Mouse (Mus musculus) liver, embryonic 14.5 days (tissue): Measurements from ENCODE around the gene Stum. TPM values are rescaled to one million over a fixed set of nuclear protein-coding genes. Genes with fewer than 3 reads are reported as not detected.
A peak's percentile ranks its signal among the peaks of the same experiment; 100 is the strongest.
"Not testable (repeated sequence)": the region's sequence is repeated elsewhere in the genome, so short reads cannot be mapped to it uniquely, and the experiment has no call there.

Experiments
- ATAC-seq: fragments of 200-750 bp; cut with Nextera tagmentation; 2 replicates; pipeline ENCODE4 v1.8.0; 2017; ENCODE audit warnings: moderate number of reproducible peaks, mild to moderate bottlenecking, moderate library complexity; ENCODE audit not compliant: insufficient read depth
- DNase-seq, 3 experiments: peaks; one replicate each; pipeline ENCODE4 v3.0.0-alpha.2; 2012 to 2013; ENCODE audit warnings: low read depth in 3 of 3, low spot score in 3 of 3
- H3K27ac ChIP-seq: fragments of 300-500 bp; sonication (generic); 2 replicates; pipeline ENCODE4 v1.5.1; 2014; ENCODE audit warnings: moderate library complexity, mild to moderate bottlenecking, control low read depth, inconsistent platforms
- H3K27me3 ChIP-seq: fragments of 300-500 bp; sonication (generic); 2 replicates; pipeline ENCODE4 v1.6.1; 2014; ENCODE audit warnings: mild to moderate bottlenecking, low read length, moderate library complexity; ENCODE audit not compliant: control insufficient read depth, insufficient read depth
- H3K36me3 ChIP-seq: fragments of 300-500 bp; sonication (generic); replicated peaks from 2 replicates; pipeline ENCODE4 v1.6.1; 2014; ENCODE audit warnings: low read depth; ENCODE audit not compliant: control insufficient read depth, insufficient read depth
- H3K4me1 ChIP-seq, 2 experiments: fragments of 200-500 bp in 1 of 2; fragments of 300-500 bp in 1 of 2; sonication (generic) in 1 of 2; replicated peaks; 2 replicates each; pipeline ENCODE4 v1.6.1; 2012 to 2014; ENCODE audit warnings: antibody characterized with exemption in 1 of 2, inconsistent platforms in 1 of 2, low read length in 1 of 2; ENCODE audit not compliant: control insufficient read depth in 2 of 2, insufficient read depth in 2 of 2
- H3K4me2 ChIP-seq: fragments of 300-500 bp; sonication (generic); 2 replicates; pipeline ENCODE4 v1.6.1; 2014; ENCODE audit warnings: low read depth, mild to moderate bottlenecking, control low read depth, moderate library complexity
- H3K4me3 ChIP-seq, 2 experiments: fragments of 200-500 bp in 1 of 2; fragments of 300-500 bp in 1 of 2; sonication (generic) in 1 of 2; 2 replicates each; pipeline ENCODE4 v1.5.1; 2012 to 2014; ENCODE audit warnings: low read depth in 2 of 2, low read length in 2 of 2, mild to moderate bottlenecking in 2 of 2, control low read depth in 1 of 2, inconsistent platforms in 1 of 2, moderate library complexity in 1 of 2; ENCODE audit not compliant: insufficient read depth in 1 of 2
- H3K9ac ChIP-seq: fragments of 300-500 bp; sonication (generic); replicated peaks from 2 replicates; pipeline ENCODE4 v1.6.1; 2014; ENCODE audit warnings: mild to moderate bottlenecking, control low read depth, moderate library complexity
- H3K9me3 ChIP-seq: fragments of 300-500 bp; sonication (generic); 2 replicates; pipeline ENCODE4 v1.6.1; 2016; ENCODE audit warnings: low read length, mixed read lengths; ENCODE audit not compliant: control insufficient read depth
- CTCF ChIP-seq: IDR thresholded peaks from 2 replicates; pipeline ENCODE4 v1.5.1; 2016; ENCODE audit warnings: antibody characterized with exemption, low read depth, control low read depth
- EP300 ChIP-seq: IDR thresholded peaks from 2 replicates; pipeline ENCODE4 v1.6.1; 2016; ENCODE audit warnings: antibody characterized with exemption, low read depth
- WGBS: fragments of 180-500 bp; shearing (Covaris S2); extraction: QIAGEN DNeasy Blood & Tissue Kit; methylation state at CpG from one replicate; pipeline ENCODE4 v1.1.7; 2014; ENCODE audit not compliant: insufficient replicate concordance; 5-methylcytosine and 5-hydroxymethylcytosine counted together
- polyA plus RNA-seq, 2 experiments: library from polyadenylated mRNA; depleted of rRNA in 1 of 2; stranded (reverse) in 1 of 2; unstranded in 1 of 2; fragments of >200 nt; fragmentation: Nextera tagmentation in 1 of 2; extraction: Ambion mirVana in 1 of 2; gene quantifications; 2 replicates each; pipeline versions ENCODE4 v1.2.1 to v1.2.3; 2012 to 2014

The Stum gene
- polyA plus RNA-seq, 2 experiments, result 0.04 TPM; not detected in 1

- no peak overlapping the region for H3K27ac ChIP-seq
- WGBS, result 48% methylated on average over 10 of the region's 10 CpGs
These were observed 92.3 kb downstream of the Stum start for GRCm38 (mm10) chr1:180390746-180391574.

GRCm38 (mm10) chr1:180390321-180390731 is 93.0 kb downstream of the Stum start:
- TF ChIP-seq EP300 (no peak), CTCF (no peak)
- no peak for ATAC-seq
- Histone ChIP-seq H3K27me3 (no peaks in the 10 kb centered on the region), H3K4me3 (no peak overlapping the region), H3K27ac (no peak overlapping the region), H3K4me1 (peaks cover 3 to 22% of the 10 kb centered on the region in 2 experiments; a peak in 3 of 4 replicates), H3K36me3 (no peaks in the 10 kb centered on the region), H3K9me3 (no peaks in the 10 kb centered on the region), H3K4me2 (no peak overlapping the region), H3K9ac (no peak overlapping the region)
- DNase-seq, result no peak
- WGBS, result 46% methylated on average over 3 of the region's 3 CpGs

More at GRCm38 (mm10) chr1:180390746-180391574, 92.3 kb downstream of the Stum start:
- no peak for TF ChIP-seq CTCF
- TF ChIP-seq EP300, result no peak
- H3K4me2 ChIP-seq, result no peak overlapping the region
- H3K4me3 ChIP-seq, result no peak overlapping the region
- no peaks in the 10 kb centered on the region for H3K36me3 ChIP-seq
- no peaks in the 10 kb centered on the region for H3K27me3 ChIP-seq
- no peak for ATAC-seq
- DNase-seq, result no peak
- H3K9ac ChIP-seq, result no peak overlapping the region
- no peaks in the 10 kb centered on the region for H3K9me3 ChIP-seq
- H3K4me1 ChIP-seq, result peaks cover 3 to 20% of the 10 kb centered on the region in 2 experiments; a peak in 3 of 4 replicates

GRCm38 (mm10) chr1:180389213-180389760 is 94.0 kb downstream of the Stum start:
- H3K9me3 ChIP-seq, H3K4me3 ChIP-seq, DNase-seq, H3K36me3 ChIP-seq, H3K4me2 ChIP-seq, ATAC-seq, H3K27me3 ChIP-seq, H3K9ac ChIP-seq, H3K27ac ChIP-seq: not testable (repeated sequence)
- H3K4me1 ChIP-seq, result peaks cover 3 to 22% of the 10 kb centered on the region in 2 experiments; a peak in 3 of 4 replicates
- 69% methylated on average over 11 of the region's 11 CpGs for WGBS

- Histone ChIP-seq H3K4me2 (no peak overlapping the region), H3K4me3 (no peak overlapping the region), H3K9ac (no peak overlapping the region), H3K27ac (no peak overlapping the region), H3K36me3 (no peaks in the 10 kb centered on the region), H3K4me1 (peaks cover 3 to 22% of the 10 kb centered on the region in 2 experiments; a peak in 3 of 4 replicates), H3K9me3 (no peaks in the 10 kb centered on the region), H3K27me3 (no peaks in the 10 kb centered on the region)
- TF ChIP-seq EP300 (no peak), CTCF (no peak)
- no peak for ATAC-seq
- no peak for DNase-seq
- 9% methylated on average over 1 of the region's 1 CpGs for WGBS
These were observed 94.8 kb downstream of the Stum start for GRCm38 (mm10) chr1:180388481-180388880.

GRCm38 (mm10) chr1:180387750-180388480 is 95.4 kb downstream of the Stum start:
- no peak for ATAC-seq
- Histone ChIP-seq H3K4me2 (peak overlapping the region; percentile 86), H3K27ac (peak overlapping the region; percentile 15), H3K9me3 (no peaks in the 10 kb centered on the region), H3K4me3 (peak overlapping the region; percentile 43 to 44), H3K4me1 (peaks cover 3 to 22% of the 10 kb centered on the region in 2 experiments; a peak in 3 of 4 replicates), H3K27me3 (no peaks in the 10 kb centered on the region), H3K36me3 (no peaks in the 10 kb centered on the region), H3K9ac (peak overlapping the region; percentile 43)
- DNase-seq, result no peak
- 10% methylated on average over 11 of the region's 11 CpGs for WGBS
- no peak for TF ChIP-seq EP300
- TF ChIP-seq CTCF, result no peak
